Mouse (Mus musculus): ENCODE data around the gene Macrod2. TPM values are rescaled to one million over a fixed set of nuclear protein-coding genes. Genes with fewer than 3 reads are reported as not detected.

The Macrod2 gene
- polyA plus RNA-seq, 1 experiment from 2014 or later = 31.0 TPM

DNA sequence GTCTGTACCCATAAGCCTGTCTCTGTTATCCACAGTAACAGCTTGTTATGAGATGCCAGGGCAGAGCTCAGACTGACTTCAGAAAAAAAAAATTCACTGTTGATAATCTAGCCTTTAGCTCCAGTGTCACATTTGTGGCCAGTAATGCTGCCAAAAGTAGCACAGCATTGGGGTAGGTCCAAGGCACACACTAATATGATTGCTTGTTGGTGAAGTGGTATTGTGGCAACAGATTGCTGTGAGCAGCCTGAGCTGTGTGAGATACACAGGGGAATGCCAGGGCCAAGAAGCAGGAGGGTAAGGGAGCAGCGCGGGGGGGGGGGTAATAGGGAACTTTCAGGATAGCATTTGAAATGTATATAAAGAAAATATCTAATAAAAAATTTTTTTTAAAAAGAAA is 1985.5 kb downstream of the Macrod2 start:
- Histone ChIP-seq H3K4me2 (no peak overlapping the region), H3K4me1 (no peaks in the 10 kb centered on the region), H3K27ac (no peak overlapping the region), H3K4me3 (no peak overlapping the region), H3K9me3 (no peaks in the 10 kb centered on the region), H3K36me3 (no peaks in the 10 kb centered on the region), H3K27me3 (no peaks in the 10 kb centered on the region), H3K9ac (no peak overlapping the region)
- ATAC-seq (ENCODE audit: insufficient number of reproducible peaks, low FRiP score, low TSS enrichment, low read depth) = no peak
- 77% methylated on average over 2 of the region's 2 CpGs for WGBS

GRCm38 (mm10) chr2:142381081-142381579 is 1986.0 kb downstream of the Macrod2 start:
- no peak overlapping the region for H3K4me3 ChIP-seq
- no peak overlapping the region for H3K4me2 ChIP-seq
- WGBS = 80% methylated on average over 2 of the region's 2 CpGs
- ATAC-seq (ENCODE audit: insufficient number of reproducible peaks, low FRiP score, low TSS enrichment, low read depth) = no peak
- no peak overlapping the region for H3K27ac ChIP-seq
- no peaks in the 10 kb centered on the region for H3K27me3 ChIP-seq
- H3K9me3 ChIP-seq = no peaks in the 10 kb centered on the region
- H3K9ac ChIP-seq = no peak overlapping the region
- H3K4me1 ChIP-seq = no peaks in the 10 kb centered on the region
- H3K36me3 ChIP-seq = no peaks in the 10 kb centered on the region

DNA sequence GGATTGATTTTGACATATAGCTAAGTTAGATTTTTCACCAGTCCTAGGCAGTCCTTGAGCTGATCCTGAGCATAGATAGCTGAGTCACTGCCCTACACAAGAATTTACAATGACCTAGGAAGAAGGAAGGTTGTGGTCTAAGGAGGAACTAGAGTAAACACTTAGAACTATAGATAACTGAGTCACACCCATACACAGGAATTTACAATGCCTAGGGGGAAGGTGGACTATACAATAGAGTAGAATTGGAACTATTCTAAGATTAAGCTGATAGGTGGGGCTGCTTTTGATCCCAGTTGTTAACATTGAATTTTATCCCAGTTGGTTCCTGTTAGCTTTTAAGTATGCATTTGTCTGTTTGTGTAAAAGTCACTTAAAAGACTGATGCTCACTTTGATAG is 1998.4 kb downstream of the Macrod2 start:
- H3K9me3 ChIP-seq = no peaks in the 10 kb centered on the region
- no peaks in the 10 kb centered on the region for H3K36me3 ChIP-seq
- H3K27ac ChIP-seq = no peak overlapping the region
- no peaks in the 10 kb centered on the region for H3K27me3 ChIP-seq
- ATAC-seq (ENCODE audit: insufficient number of reproducible peaks, low FRiP score, low TSS enrichment, low read depth) = no peak
- H3K4me2 ChIP-seq = no peak overlapping the region
- H3K4me1 ChIP-seq = no peaks in the 10 kb centered on the region
- no peak overlapping the region for H3K9ac ChIP-seq
- H3K4me3 ChIP-seq = no peak overlapping the region

DNA sequence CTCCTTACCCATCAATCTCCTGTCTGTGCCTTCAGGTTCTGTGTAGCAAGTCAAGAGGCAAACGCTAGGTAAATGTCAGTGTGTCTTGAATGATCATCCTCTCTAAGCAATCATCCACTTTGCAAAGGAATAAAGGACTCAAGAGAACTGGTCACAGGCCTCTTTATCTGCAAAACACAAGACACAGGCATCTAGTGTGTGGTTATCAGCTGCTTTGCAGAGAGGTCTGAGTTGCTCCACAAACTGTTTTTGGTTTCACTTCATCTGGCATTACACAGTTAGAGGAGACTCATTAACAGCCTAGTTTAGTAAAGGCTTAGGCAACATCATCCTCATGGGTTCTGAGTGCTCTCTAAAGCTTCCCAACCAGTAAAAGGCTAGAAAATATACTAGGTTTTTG is 2004.4 kb downstream of the Macrod2 start:
- 50% methylated on average over 1 of the region's 1 CpGs for WGBS
- H3K9me3 ChIP-seq = no peaks in the 10 kb centered on the region
- no peaks in the 10 kb centered on the region for H3K36me3 ChIP-seq
- no peak overlapping the region for H3K4me3 ChIP-seq
- H3K9ac ChIP-seq = no peak overlapping the region
- ATAC-seq (ENCODE audit: insufficient number of reproducible peaks, low FRiP score, low TSS enrichment, low read depth) = no peak
- H3K4me1 ChIP-seq = no peaks in the 10 kb centered on the region
- H3K4me2 ChIP-seq = no peak overlapping the region
- H3K27ac ChIP-seq = no peak overlapping the region
- H3K27me3 ChIP-seq = no peaks in the 10 kb centered on the region

DNA sequence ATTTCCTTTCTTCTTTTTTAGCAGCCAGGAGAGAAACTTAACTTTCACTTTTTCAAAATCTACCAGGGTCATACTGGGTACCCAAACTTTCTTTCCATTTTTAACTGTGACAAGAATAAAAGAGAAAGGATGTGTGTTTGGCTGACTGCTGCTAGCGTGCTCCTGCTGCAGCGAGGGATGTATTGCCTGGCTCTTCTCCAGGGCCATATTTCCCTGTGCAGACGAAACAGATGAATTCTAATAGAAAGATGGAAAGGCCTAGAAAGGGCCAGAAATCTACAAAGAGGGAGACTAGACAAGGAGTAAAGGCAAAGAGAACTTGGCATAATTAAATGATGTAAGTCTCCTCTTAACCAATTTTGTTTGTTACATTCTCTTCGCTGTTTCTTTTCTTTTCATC is 2005.7 kb downstream of the Macrod2 start:
- Histone ChIP-seq H3K27ac (no peak overlapping the region), H3K4me3 (no peak overlapping the region), H3K9ac (no peak overlapping the region), H3K9me3 (no peaks in the 10 kb centered on the region), H3K4me2 (no peak overlapping the region), H3K36me3 (no peaks in the 10 kb centered on the region), H3K4me1 (no peaks in the 10 kb centered on the region), H3K27me3 (no peaks in the 10 kb centered on the region)
- WGBS = 51% methylated on average over 4 of the region's 4 CpGs
- ATAC-seq (ENCODE audit: insufficient number of reproducible peaks, low FRiP score, low TSS enrichment, low read depth) = no peak

DNA sequence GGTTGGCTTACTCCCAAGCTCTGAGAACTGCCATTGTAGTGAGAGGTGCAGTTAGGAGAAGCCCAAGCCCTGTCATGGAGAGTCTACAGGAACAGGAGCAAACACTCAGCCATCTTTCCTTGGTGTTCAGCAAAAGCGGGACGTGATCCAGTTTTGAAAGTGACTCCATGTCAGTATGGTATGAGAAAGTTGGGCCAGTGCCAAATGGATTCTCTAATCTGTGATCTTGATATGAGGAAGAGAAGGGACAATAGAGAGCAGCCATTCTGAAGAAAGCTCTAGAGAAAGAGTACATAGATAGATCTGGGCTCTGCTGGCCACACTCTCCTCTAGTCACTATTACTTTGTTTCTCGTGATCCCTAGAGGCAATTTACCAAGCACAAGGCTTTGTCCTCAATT is 2006.2 kb downstream of the Macrod2 start:
- no peaks in the 10 kb centered on the region for H3K36me3 ChIP-seq
- no peaks in the 10 kb centered on the region for H3K9me3 ChIP-seq
- no peak for ATAC-seq (ENCODE audit: insufficient number of reproducible peaks, low FRiP score, low TSS enrichment, low read depth)
- H3K9ac ChIP-seq = no peak overlapping the region
- whole genome bisulfite sequencing = 86% methylated on average over 3 of the region's 3 CpGs
- H3K27ac ChIP-seq = no peak overlapping the region
- no peaks in the 10 kb centered on the region for H3K4me1 ChIP-seq
- H3K4me2 ChIP-seq = no peak overlapping the region
- H3K4me3 ChIP-seq = no peak overlapping the region
- no peaks in the 10 kb centered on the region for H3K27me3 ChIP-seq

DNA sequence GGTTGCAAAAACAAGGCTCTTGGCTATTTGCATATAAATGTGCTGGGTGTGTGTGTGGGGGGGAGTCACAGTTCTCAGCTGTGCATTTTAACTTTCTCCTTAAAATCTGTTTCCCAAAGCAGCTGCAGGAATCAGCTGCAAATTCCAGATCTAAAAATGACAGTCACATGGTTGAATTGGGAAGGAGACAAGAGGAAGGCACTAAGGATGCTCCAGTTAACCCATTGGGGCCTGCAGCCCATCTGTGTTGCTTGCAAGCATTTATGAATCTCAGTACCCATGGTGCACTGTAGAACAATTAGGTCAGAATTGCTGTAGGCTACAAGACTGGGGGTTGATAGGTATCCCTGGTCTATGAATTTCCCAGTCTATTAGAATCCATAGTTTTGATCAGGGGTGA is 2008.3 kb downstream of the Macrod2 start:
- Histone ChIP-seq H3K9me3 (no peaks in the 10 kb centered on the region), H3K9ac (no peak overlapping the region), H3K27ac (no peak overlapping the region), H3K4me3 (no peak overlapping the region), H3K4me2 (no peak overlapping the region), H3K4me1 (no peaks in the 10 kb centered on the region), H3K36me3 (no peaks in the 10 kb centered on the region), H3K27me3 (no peaks in the 10 kb centered on the region)
- ATAC-seq (ENCODE audit: insufficient number of reproducible peaks, low FRiP score, low TSS enrichment, low read depth) = no peak

GRCm38 (mm10) chr2:142404321-142404720 is 2009.2 kb downstream of the Macrod2 start:
- Histone ChIP-seq H3K27ac (no peak overlapping the region), H3K4me2 (no peak overlapping the region), H3K27me3 (no peaks in the 10 kb centered on the region), H3K9ac (no peak overlapping the region), H3K36me3 (no peaks in the 10 kb centered on the region), H3K4me3 (no peak overlapping the region), H3K4me1 (no peaks in the 10 kb centered on the region), H3K9me3 (no peaks in the 10 kb centered on the region)
- WGBS = 26% methylated on average over 6 of the region's 6 CpGs
- no peak for ATAC-seq (ENCODE audit: insufficient number of reproducible peaks, low FRiP score, low TSS enrichment, low read depth)

GRCm38 (mm10) chr2:142407341-142407740 is 2012.2 kb downstream of the Macrod2 start:
- H3K4me2 ChIP-seq = no peak overlapping the region
- H3K27ac ChIP-seq = no peak overlapping the region
- no peak overlapping the region for H3K9ac ChIP-seq
- H3K4me1 ChIP-seq = no peaks in the 10 kb centered on the region
- no peaks in the 10 kb centered on the region for H3K9me3 ChIP-seq
- ATAC-seq (ENCODE audit: insufficient number of reproducible peaks, low FRiP score, low TSS enrichment, low read depth) = no peak
- H3K36me3 ChIP-seq = no peaks in the 10 kb centered on the region
- H3K27me3 ChIP-seq = no peaks in the 10 kb centered on the region
- H3K4me3 ChIP-seq = no peak overlapping the region

DNA sequence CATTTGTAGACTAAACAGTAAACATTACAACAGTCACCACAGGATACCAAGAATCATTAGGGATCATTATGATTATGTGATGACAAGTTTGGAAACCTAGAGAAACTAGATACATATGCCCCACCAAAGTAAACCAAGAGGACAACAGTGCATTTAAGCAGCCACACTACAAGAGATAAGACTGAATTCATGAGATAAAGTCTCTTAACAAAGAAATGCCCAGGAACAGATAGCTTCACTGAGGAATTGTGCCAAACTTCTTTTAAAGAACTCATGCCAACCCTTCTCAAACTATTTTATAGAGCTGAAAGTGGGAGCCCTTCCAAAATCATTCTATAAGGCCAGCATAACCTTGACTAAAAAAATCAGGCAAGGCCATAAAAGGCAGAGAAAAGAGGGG is 2015.0 kb downstream of the Macrod2 start:
- H3K9ac ChIP-seq = no peak overlapping the region
- ATAC-seq (ENCODE audit: insufficient number of reproducible peaks, low FRiP score, low TSS enrichment, low read depth) = no peak
- H3K9me3 ChIP-seq = no peaks in the 10 kb centered on the region
- H3K4me3 ChIP-seq = no peak overlapping the region
- no peak overlapping the region for H3K27ac ChIP-seq
- H3K36me3 ChIP-seq = no peaks in the 10 kb centered on the region
- no peaks in the 10 kb centered on the region for H3K4me1 ChIP-seq
- no peak overlapping the region for H3K4me2 ChIP-seq
- no peaks in the 10 kb centered on the region for H3K27me3 ChIP-seq

GRCm38 (mm10) chr2:142433126-142433525 is 2038.0 kb downstream of the Macrod2 start:
- H3K36me3 ChIP-seq = no peaks in the 10 kb centered on the region

DNA sequence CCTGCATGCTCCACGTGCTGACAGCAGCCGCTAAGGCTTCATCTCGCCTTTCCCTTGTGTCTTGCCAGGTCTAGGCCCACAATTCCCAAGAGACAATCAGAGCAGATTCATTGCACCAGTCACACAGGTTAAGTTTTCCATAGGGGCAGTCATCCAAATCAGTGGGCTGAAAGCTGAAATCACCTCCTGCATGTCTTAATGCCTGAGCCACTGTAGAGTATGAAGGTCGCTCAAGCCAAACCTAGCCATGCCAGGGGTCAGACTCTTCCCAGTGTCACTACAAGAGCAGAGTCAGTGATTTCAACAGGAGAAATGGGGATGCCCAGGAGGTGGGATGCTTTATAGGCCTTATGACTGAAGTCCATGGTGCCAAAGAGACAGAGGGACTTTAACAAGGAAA is 2039.6 kb downstream of the Macrod2 start:
- no peaks in the 10 kb centered on the region for H3K27me3 ChIP-seq
- H3K36me3 ChIP-seq = no peaks in the 10 kb centered on the region
- no peaks in the 10 kb centered on the region for H3K9me3 ChIP-seq
- ATAC-seq (ENCODE audit: insufficient number of reproducible peaks, low FRiP score, low TSS enrichment, low read depth) = no peak
- no peaks in the 10 kb centered on the region for H3K4me1 ChIP-seq
- no peak overlapping the region for H3K9ac ChIP-seq
- H3K27ac ChIP-seq = no peak overlapping the region
- no peak overlapping the region for H3K4me3 ChIP-seq
- H3K4me2 ChIP-seq = no peak overlapping the region
- 93% methylated on average over 4 of the region's 4 CpGs for WGBS

More at GRCm38 (mm10) chr2:142433126-142433525, 2038.0 kb downstream of the Macrod2 start:
- Histone ChIP-seq H3K4me1 (no peaks in the 10 kb centered on the region), H3K4me2 (no peak overlapping the region), H3K4me3 (no peak overlapping the region), H3K9me3 (no peaks in the 10 kb centered on the region), H3K9ac (no peak overlapping the region), H3K27me3 (no peaks in the 10 kb centered on the region), H3K27ac (no peak overlapping the region)
- 42% methylated on average over 7 of the region's 7 CpGs for WGBS
- no peak for ATAC-seq (ENCODE audit: insufficient number of reproducible peaks, low FRiP score, low TSS enrichment, low read depth)

DNA sequence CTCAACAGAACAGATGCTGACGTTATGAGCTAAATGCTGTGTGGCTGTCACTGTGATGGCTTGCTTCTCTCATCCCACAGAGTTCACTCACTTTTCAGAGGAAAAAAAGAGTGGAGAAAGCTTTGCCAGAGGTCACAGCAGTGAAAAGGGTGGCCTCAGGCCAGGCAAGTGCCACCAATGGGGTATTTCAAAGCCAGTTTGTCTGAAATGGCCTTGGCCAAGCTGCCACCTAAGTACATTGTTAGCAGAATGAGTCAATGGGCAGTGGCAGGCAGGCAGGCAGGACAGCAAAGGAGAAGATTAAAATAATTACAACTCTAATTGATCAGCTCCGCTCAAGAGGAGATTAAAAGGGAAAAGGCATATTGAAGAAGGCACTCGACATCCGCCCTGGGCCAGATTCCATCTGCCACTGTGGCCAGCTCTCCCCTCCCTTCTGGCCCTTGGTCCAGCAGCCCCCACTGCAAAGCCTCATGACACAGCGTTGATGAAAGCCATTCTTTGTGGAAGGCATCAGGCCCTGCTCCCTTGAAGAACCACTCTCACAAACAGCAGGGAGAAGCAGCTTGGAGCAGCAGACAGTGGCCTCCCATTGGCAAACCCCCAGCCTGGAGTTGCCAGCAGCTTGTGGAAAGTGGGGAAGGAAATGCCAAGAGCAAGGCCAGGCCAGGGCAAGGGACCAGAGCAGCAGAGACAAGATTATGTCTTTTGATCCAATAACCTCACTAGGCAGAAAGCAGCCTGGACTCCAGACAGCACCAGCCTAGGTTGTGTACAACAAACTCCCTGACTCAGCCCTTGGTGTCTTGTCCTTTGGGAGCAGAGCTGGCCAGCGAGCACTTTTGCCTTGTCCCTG is 2042.7 kb downstream of the Macrod2 start:
- ATAC-seq (ENCODE audit: insufficient number of reproducible peaks, low FRiP score, low TSS enrichment, low read depth) = no peak
- no peak overlapping the region for H3K4me3 ChIP-seq
- no peaks in the 10 kb centered on the region for H3K4me1 ChIP-seq
- no peaks in the 10 kb centered on the region for H3K27me3 ChIP-seq
- no peak overlapping the region for H3K27ac ChIP-seq
- H3K9me3 ChIP-seq = no peaks in the 10 kb centered on the region
- WGBS = 65% methylated on average over 6 of the region's 6 CpGs
- H3K36me3 ChIP-seq = no peaks in the 10 kb centered on the region
- H3K9ac ChIP-seq = no peak overlapping the region
- no peak overlapping the region for H3K4me2 ChIP-seq
